Mouse (Mus musculus) liver, embryonic 11.5 days (tissue): Measurements from ENCODE around the gene Scaf8. TPM values are rescaled to one million over a fixed set of nuclear protein-coding genes. Genes with fewer than 3 reads are reported as not detected.

Experiments used
- ATAC-seq: fragments of 200-750 bp; cut with Nextera tagmentation; replicated peaks from 2 replicates; pipeline ENCODE4 v1.8.0; 2017; ENCODE audit warnings: moderate number of reproducible peaks, mild to moderate bottlenecking, moderate TSS enrichment, moderate library complexity; ENCODE audit not compliant: low FRiP score
- DNase-seq: peaks from one replicate; pipeline ENCODE4 v3.0.0-alpha.2; 2017; ENCODE audit warnings: low spot score
- H3K27ac ChIP-seq: fragments of 300-500 bp; sonication (generic); 2 replicates; pipeline ENCODE4 v1.5.1; 2014; ENCODE audit warnings: mild to moderate bottlenecking, low read depth, low read length, control low read depth
- H3K27me3 ChIP-seq: fragments of 300-500 bp; sonication (generic); replicated peaks from 2 replicates; pipeline ENCODE4 v1.6.1; 2014; ENCODE audit warnings: low read length, mixed read lengths; ENCODE audit not compliant: control insufficient read depth, insufficient read depth
- H3K36me3 ChIP-seq: fragments of 300-500 bp; sonication (generic); 2 replicates; pipeline ENCODE4 v1.6.1; 2014; ENCODE audit warnings: mild to moderate bottlenecking, low read length, moderate library complexity, mixed read lengths; ENCODE audit not compliant: control insufficient read depth, insufficient read depth
- H3K4me1 ChIP-seq: fragments of 300-500 bp; sonication (generic); replicated peaks from 2 replicates; pipeline ENCODE4 v1.6.1; 2014; ENCODE audit warnings: low read length, mixed read lengths; ENCODE audit not compliant: control insufficient read depth, insufficient read depth
- H3K4me2 ChIP-seq: fragments of 300-500 bp; sonication (generic); 2 replicates; pipeline ENCODE4 v1.6.1; 2014; ENCODE audit warnings: mild to moderate bottlenecking, control low read depth, moderate library complexity
- H3K4me3 ChIP-seq: fragments of 300-500 bp; sonication (generic); 2 replicates; pipeline ENCODE4 v1.5.1; 2014; ENCODE audit warnings: low read depth, low read length, control low read depth
- H3K9ac ChIP-seq: fragments of 300-500 bp; sonication (generic); 2 replicates; pipeline ENCODE4 v1.6.1; 2014; ENCODE audit warnings: low read depth, low read length, control low read depth
- H3K9me3 ChIP-seq: fragments of 300-500 bp; sonication (generic); 2 replicates; pipeline ENCODE4 v1.6.1; 2016; ENCODE audit warnings: low read length, inconsistent platforms, mixed read lengths; ENCODE audit not compliant: control insufficient read depth
- WGBS: fragments of 180-500 bp; shearing (Covaris S2); extraction: QIAGEN DNeasy Blood & Tissue Kit; methylation state at CpG from one replicate; pipeline ENCODE4 v1.1.7; 2014; 5-methylcytosine and 5-hydroxymethylcytosine counted together
- polyA plus RNA-seq: library from polyadenylated mRNA; unstranded; fragments of >200 nt; fragmentation: Nextera tagmentation; extraction: Ambion mirVana; gene quantifications from 2 replicates; pipeline ENCODE4 v1.2.1, GENCODE M21; 2014

Scaf8 gene
- polyA plus RNA-seq, 1 experiment from 2014 or later, result 24.4 TPM

DNA sequence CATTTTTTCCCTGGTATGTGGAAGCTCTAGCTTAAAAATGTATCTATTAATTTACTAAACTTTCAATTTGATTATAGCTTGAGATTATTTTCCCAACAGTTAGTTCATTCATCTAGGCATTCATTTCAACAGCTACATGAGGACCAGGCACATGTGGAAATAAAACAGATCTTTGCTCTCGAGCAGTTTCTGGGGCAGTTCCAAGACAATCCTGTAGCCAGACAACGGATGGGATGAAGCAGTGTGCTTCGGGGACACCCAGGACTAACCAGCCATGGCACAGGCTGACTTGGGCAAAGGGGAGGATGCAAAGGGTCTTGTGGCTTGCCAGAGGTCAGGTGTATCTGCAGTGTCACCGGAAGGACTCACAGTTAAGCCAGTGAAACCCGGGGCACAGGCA is 117.9 kb downstream of the Scaf8 start:
- no peak overlapping the region for H3K4me2 ChIP-seq
- 92% methylated on average over 5 of the region's 5 CpGs for WGBS
- H3K9ac ChIP-seq, result no peak overlapping the region
- H3K27ac ChIP-seq, result no peak overlapping the region
- 0 out of 2 replicates have a peak, but pooled peaks cover 2% of the 10 kb centered on the region for H3K4me1 ChIP-seq
- no peak overlapping the region for H3K4me3 ChIP-seq
- no peaks in the 10 kb centered on the region for H3K27me3 ChIP-seq
- DNase-seq (no peak), ATAC-seq (no peak)
- no peaks in the 10 kb centered on the region for H3K9me3 ChIP-seq
- H3K36me3 ChIP-seq, result no peaks in the 10 kb centered on the region; the same call in 1 of the 2 replicates

DNA sequence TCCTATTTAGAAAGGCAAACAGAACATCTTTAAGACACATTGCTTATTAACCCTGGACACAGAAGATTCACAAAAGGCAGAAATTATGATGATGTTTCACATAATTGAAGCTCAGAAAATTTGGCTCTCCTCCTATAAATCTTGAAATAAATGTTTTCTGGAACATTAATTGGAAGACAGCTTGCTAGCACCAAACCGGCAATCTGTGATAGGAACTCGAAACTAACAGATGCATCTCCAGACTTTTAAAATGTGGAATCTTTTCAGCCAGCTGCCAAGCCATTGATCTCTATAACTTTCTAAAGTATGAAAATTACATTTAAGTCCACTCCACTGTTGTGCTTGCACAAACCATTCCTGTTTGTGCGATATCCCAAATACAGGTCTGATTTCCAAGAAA is 128.9 kb downstream of the Scaf8 start:
- Histone ChIP-seq H3K36me3 (0 out of 2 replicates have a peak, but pooled peaks cover 2% of the 10 kb centered on the region), H3K4me2 (no peak overlapping the region), H3K9me3 (no peaks in the 10 kb centered on the region), H3K4me1 (peaks cover 13% of the 10 kb centered on the region), H3K9ac (no peak overlapping the region), H3K27ac (no peak overlapping the region), H3K4me3 (no peak overlapping the region), H3K27me3 (no peaks in the 10 kb centered on the region)
- ATAC-seq (no peak), DNase-seq (no peak)
- WGBS, result 96% methylated on average over 3 of the region's 3 CpGs

DNA sequence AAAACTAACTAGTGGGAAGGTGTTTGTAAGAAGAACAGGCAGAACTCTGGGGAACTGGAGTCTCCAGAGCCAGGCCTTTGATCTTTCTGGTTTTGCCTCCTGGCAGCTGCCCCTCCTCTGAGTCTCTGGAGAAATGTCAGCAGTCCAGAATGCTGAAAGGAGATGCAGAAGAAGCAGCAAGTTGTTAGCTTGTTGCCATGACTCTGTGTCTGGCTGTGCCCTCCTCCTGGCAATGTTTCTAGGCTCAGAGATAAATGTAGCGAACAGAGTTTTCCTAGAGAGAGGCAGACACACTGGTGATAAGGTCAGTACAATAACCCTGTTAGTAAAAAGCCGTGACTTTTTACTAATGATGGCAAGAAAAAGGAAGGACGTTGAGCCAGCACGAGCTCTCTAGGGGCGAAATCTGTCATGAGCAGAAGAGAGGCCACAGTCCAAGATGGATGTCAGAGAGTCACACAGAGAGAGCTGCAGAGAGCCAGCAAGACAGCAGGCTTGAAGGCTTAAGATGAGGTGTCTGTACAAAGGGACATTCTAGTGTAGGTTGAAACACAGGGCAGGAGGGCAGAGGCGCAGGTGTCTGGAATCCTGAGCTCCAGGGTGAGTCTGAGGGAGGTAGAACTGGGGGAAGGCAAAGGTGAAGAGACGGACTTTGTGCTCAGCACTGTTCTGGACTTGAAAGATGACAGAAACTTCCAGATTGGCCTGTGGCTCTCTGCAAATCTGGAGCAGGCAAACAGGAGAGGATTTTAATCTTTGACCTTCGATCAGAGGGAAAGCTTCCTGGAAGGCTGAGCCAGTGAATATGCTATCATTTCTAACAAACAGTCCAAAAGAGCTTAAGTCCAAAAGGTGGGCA is 130.3 kb downstream of the Scaf8 start:
- ATAC-seq (peak; percentile 28; the same call in 1 of the 2 replicates), DNase-seq (no peak)
- Histone ChIP-seq H3K9ac (no peak overlapping the region), H3K4me2 (no peak overlapping the region), H3K27me3 (no peaks in the 10 kb centered on the region), H3K27ac (no peak overlapping the region), H3K9me3 (no peaks in the 10 kb centered on the region), H3K4me3 (no peak overlapping the region), H3K4me1 (peaks cover 13% of the 10 kb centered on the region), H3K36me3 (no peaks in the 10 kb centered on the region)
- 74% methylated on average over 8 of the region's 8 CpGs for WGBS

DNA sequence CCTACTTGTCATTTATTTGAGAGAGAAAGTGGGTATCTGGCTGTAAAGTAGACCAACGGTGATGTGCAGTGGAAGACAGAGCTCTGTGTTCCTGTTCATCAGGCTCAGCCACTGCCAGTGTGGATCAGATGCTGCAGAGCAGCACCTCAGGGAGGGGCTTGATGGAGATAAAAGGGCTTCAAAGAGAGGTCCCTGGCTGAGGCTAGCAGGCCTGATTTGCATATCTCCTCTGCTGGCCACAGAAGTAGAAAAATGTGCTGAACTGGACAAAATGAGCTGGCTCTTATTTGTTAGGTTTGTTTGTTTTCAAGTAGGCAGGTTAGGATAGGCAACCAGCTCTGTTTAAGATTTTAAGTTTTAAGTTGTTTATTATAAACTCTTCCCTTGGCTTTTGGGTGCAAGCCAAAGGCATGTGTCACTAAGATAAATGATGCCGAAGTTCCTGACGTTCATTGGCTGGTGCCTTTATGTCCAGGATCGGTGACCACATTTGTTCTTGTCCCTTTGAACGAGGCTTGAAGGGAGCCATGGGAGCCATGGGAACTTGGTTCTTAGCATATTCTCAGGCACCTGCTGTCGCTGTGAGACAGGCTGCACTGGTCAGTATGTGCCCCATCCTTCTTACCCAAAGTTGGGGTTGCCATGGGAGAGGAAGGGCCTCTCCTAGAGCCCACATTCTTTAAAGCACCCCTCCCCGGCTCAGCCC is 132.0 kb downstream of the Scaf8 start:
- Histone ChIP-seq H3K27ac (no peak overlapping the region), H3K27me3 (no peaks in the 10 kb centered on the region), H3K36me3 (no peaks in the 10 kb centered on the region), H3K9me3 (no peaks in the 10 kb centered on the region), H3K4me3 (no peak overlapping the region), H3K4me2 (no peak overlapping the region), H3K9ac (no peak overlapping the region), H3K4me1 (peaks cover 13% of the 10 kb centered on the region)
- DNase-seq (no peak), ATAC-seq (peak; percentile 59; the same call in 1 of the 2 replicates)
- WGBS, result 57% methylated on average over 7 of the region's 7 CpGs

Other genes starting within 250 kb of the Scaf8 start
- gene Tiam2, start 211.6 kb downstream of the Scaf8 start, polyA plus RNA-seq, result 2.7 and 2.8 TPM in 2 replicates